Mouse (Mus musculus) stomach, embryonic 16.5 days (tissue): ENCODE data around the gene Creld2. TPM values are rescaled to one million over a fixed set of nuclear protein-coding genes. Genes with fewer than 3 reads are reported as not detected.

ENCODE experiments used
- ATAC-seq: fragments of 200-750 bp; cut with Nextera tagmentation; 2 replicates; pipeline ENCODE4 v1.8.0; 2017; ENCODE audit warnings: moderate number of reproducible peaks, moderate TSS enrichment; ENCODE audit not compliant: insufficient read depth, low FRiP score
- H3K27ac ChIP-seq: fragments of 300-500 bp; sonication (generic); 2 replicates; pipeline ENCODE4 v1.5.1; 2014; ENCODE audit warnings: low read length
- H3K27me3 ChIP-seq: fragments of 300-500 bp; sonication (generic); 2 replicates; pipeline ENCODE4 v1.6.1; 2014; ENCODE audit warnings: low read length, control low read depth, mixed read lengths; ENCODE audit not compliant: control insufficient read depth, insufficient read depth
- H3K36me3 ChIP-seq: fragments of 300-500 bp; sonication (generic); 2 replicates; pipeline ENCODE4 v1.6.1; 2014; ENCODE audit warnings: low read length; ENCODE audit not compliant: control insufficient read depth, insufficient read depth
- H3K4me1 ChIP-seq: fragments of 300-500 bp; sonication (generic); 2 replicates; pipeline ENCODE4 v1.6.1; 2014; ENCODE audit warnings: low read length, control low read depth, mixed read lengths; ENCODE audit not compliant: control insufficient read depth, insufficient read depth
- H3K4me2 ChIP-seq: fragments of 300-500 bp; sonication (generic); 2 replicates; pipeline ENCODE4 v1.6.1; 2014; ENCODE audit warnings: low read depth, low read length, mixed read lengths
- H3K4me3 ChIP-seq: fragments of 300-500 bp; sonication (generic); replicated peaks from 2 replicates; pipeline ENCODE4 v1.5.1; 2014; ENCODE audit warnings: mild to moderate bottlenecking, low read length
- H3K9ac ChIP-seq: fragments of 300-500 bp; sonication (generic); 2 replicates; pipeline ENCODE4 v1.6.1; 2014; ENCODE audit warnings: low read length
- H3K9me3 ChIP-seq: fragments of 300-500 bp; sonication (generic); replicated peaks from 2 replicates; pipeline ENCODE4 v1.6.1; 2016; ENCODE audit warnings: low read length, control low read depth; ENCODE audit not compliant: control insufficient read depth
- WGBS: fragments of 180-500 bp; shearing (Covaris S2); extraction: QIAGEN DNeasy Blood & Tissue Kit; methylation state at CpG from one replicate; pipeline ENCODE4 v1.1.7; 2014; 5-methylcytosine and 5-hydroxymethylcytosine counted together
- polyA plus RNA-seq: library from polyadenylated mRNA; unstranded; fragments of >200 nt; fragmentation: Nextera tagmentation; extraction: Ambion mirVana; gene quantifications from 2 replicates; pipeline ENCODE4 v1.2.1, GENCODE M21; 2015

Creld2 gene
- polyA plus RNA-seq, 1 experiment from 2014 or later, result 105 TPM

- Histone ChIP-seq H3K4me3 (no peak overlapping the region), H3K36me3 (peaks cover 3% of the 10 kb centered on the region; the same call in 1 of the 2 replicates), H3K9ac (no peak overlapping the region), H3K27ac (no peak overlapping the region), H3K4me1 (peaks cover 4% of the 10 kb centered on the region; the same call in 1 of the 2 replicates), H3K4me2 (no peak overlapping the region), H3K9me3 (no peaks in the 10 kb centered on the region), H3K27me3 (no peaks in the 10 kb centered on the region)
- ATAC-seq, result no peak
- WGBS, result 90% methylated on average over 6 of the region's 6 CpGs
Observed at GRCm38 (mm10) chr15:88827466-88827865, 8.0 kb downstream of the Creld2 start.

GRCm38 (mm10) chr15:88827991-88828799 is 8.7 kb downstream of the Creld2 start:
- no peak overlapping the region for H3K27ac ChIP-seq

GRCm38 (mm10) chr15:88828800-88829705 is 9.6 kb downstream of the Creld2 start:
- Histone ChIP-seq H3K9me3 (no peaks in the 10 kb centered on the region), H3K4me1 (peaks cover 4% of the 10 kb centered on the region; the same call in 1 of the 2 replicates), H3K36me3 (peaks cover 3% of the 10 kb centered on the region; the same call in 1 of the 2 replicates), H3K27ac (no peak overlapping the region), H3K9ac (peak overlapping the region; percentile 35), H3K4me2 (no peak overlapping the region), H3K4me3 (no peak overlapping the region), H3K27me3 (no peaks in the 10 kb centered on the region)
- ATAC-seq, result peak; percentile 89
- 51% methylated on average over 17 of the region's 17 CpGs for WGBS

More at GRCm38 (mm10) chr15:88827991-88828799, 8.7 kb downstream of the Creld2 start:
- WGBS, result 21% methylated on average over 9 of the region's 9 CpGs
- Histone ChIP-seq H3K9me3 (no peaks in the 10 kb centered on the region), H3K4me3 (no peak overlapping the region), H3K27me3 (no peaks in the 10 kb centered on the region), H3K36me3 (peaks cover 3% of the 10 kb centered on the region; the same call in 1 of the 2 replicates), H3K4me1 (peaks cover 4% of the 10 kb centered on the region; the same call in 1 of the 2 replicates), H3K4me2 (no peak overlapping the region), H3K9ac (peak overlapping the region; percentile 35)
- peak; percentile 54 for ATAC-seq

GRCm38 (mm10) chr15:88829791-88830440 is 10.5 kb downstream of the Creld2 start:
- Histone ChIP-seq H3K9ac (no peak overlapping the region), H3K36me3 (peaks cover 3% of the 10 kb centered on the region; the same call in 1 of the 2 replicates), H3K27ac (no peak overlapping the region), H3K4me2 (no peak overlapping the region), H3K27me3 (no peaks in the 10 kb centered on the region), H3K4me3 (no peak overlapping the region), H3K4me1 (peaks cover 4% of the 10 kb centered on the region; the same call in 1 of the 2 replicates), H3K9me3 (no peaks in the 10 kb centered on the region)
- no peak for ATAC-seq
- 80% methylated on average over 6 of the region's 6 CpGs for WGBS

- H3K27ac ChIP-seq, result no peak overlapping the region
Observed at GRCm38 (mm10) chr15:88830696-88831095, 11.2 kb downstream of the Creld2 start.

GRCm38 (mm10) chr15:88831482-88831881 is 12.0 kb downstream of the Creld2 start:
- Histone ChIP-seq H3K27ac (no peak overlapping the region), H3K4me3 (no peak overlapping the region), H3K36me3 (no peaks in the 10 kb centered on the region), H3K9me3 (no peaks in the 10 kb centered on the region), H3K9ac (no peak overlapping the region), H3K27me3 (no peaks in the 10 kb centered on the region), H3K4me1 (peaks cover 4% of the 10 kb centered on the region; the same call in 1 of the 2 replicates), H3K4me2 (no peak overlapping the region)
- ATAC-seq, result no peak
- 54% methylated on average over 5 of the region's 5 CpGs for WGBS

More at GRCm38 (mm10) chr15:88830696-88831095, 11.2 kb downstream of the Creld2 start:
- H3K9ac ChIP-seq, result no peak overlapping the region
- no peaks in the 10 kb centered on the region for H3K9me3 ChIP-seq
- H3K4me2 ChIP-seq, result no peak overlapping the region
- WGBS, result 84% methylated on average over 5 of the region's 5 CpGs
- peaks cover 4% of the 10 kb centered on the region; the same call in 1 of the 2 replicates for H3K4me1 ChIP-seq
- no peaks in the 10 kb centered on the region for H3K36me3 ChIP-seq
- no peak overlapping the region for H3K4me3 ChIP-seq
- no peak for ATAC-seq
- no peaks in the 10 kb centered on the region for H3K27me3 ChIP-seq

GRCm38 (mm10) chr15:88832536-88832935 is 13.1 kb downstream of the Creld2 start:
- Histone ChIP-seq H3K27me3 (no peaks in the 10 kb centered on the region), H3K27ac (no peak overlapping the region), H3K4me1 (peaks cover 4% of the 10 kb centered on the region; the same call in 1 of the 2 replicates), H3K9me3 (no peaks in the 10 kb centered on the region), H3K9ac (no peak overlapping the region), H3K4me3 (no peak overlapping the region), H3K4me2 (no peak overlapping the region), H3K36me3 (no peaks in the 10 kb centered on the region)
- ATAC-seq, result no peak
- WGBS, result 66% methylated on average over 9 of the region's 9 CpGs

- H3K4me1 ChIP-seq, result peaks cover 11% of the 10 kb centered on the region
- no peaks in the 10 kb centered on the region for H3K36me3 ChIP-seq
- no peaks in the 10 kb centered on the region for H3K27me3 ChIP-seq
- H3K9me3 ChIP-seq, result no peaks in the 10 kb centered on the region
- H3K4me3 ChIP-seq, result no peak overlapping the region
- no peak overlapping the region for H3K4me2 ChIP-seq
- H3K27ac ChIP-seq, result peak overlapping the region; percentile 82
- 78% methylated on average over 6 of the region's 6 CpGs for WGBS
- no peak overlapping the region for H3K9ac ChIP-seq
- ATAC-seq, result no peak
Observed at GRCm38 (mm10) chr15:88836031-88836430, 16.6 kb downstream of the Creld2 start.
